Mouse (Mus musculus) liver, embryonic 14.5 days (tissue): Measurements from ENCODE around the gene Pdp2.

Experiments
- CTCF ChIP-seq: IDR thresholded peaks from 2 replicates; pipeline ENCODE4 v1.5.1; 2016; ENCODE audit warnings: antibody characterized with exemption, low read depth, control low read depth
- EP300 ChIP-seq: IDR thresholded peaks from 2 replicates; pipeline ENCODE4 v1.6.1; 2016; ENCODE audit warnings: antibody characterized with exemption, low read depth

DNA sequence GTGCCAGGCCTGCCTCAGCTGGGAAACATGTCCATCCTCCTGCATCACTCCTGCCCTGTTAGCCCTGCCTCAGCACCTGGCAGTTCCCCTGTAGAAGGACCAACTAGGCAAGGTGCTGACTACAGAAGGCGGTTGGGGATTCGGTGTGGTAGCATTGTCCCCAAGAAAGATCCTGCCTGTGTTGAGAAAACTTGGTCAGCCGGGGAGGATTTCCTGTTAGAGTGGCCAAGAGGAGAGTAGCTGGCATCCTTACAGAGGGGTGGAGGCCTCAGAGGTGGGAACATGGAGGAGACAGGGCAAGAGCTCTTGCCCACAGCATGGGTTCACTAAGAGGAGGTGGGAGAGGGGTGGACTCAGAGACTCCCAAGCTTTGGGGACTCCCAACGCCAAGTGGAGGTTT, 36.1 kb upstream of the Pdp2 start:
- no peak for TF ChIP-seq CTCF
- TF ChIP-seq EP300: no peak
